Mouse (Mus musculus) forebrain, embryonic 11.5 days (tissue): ENCODE data around the gene Gm8897. TPM values are rescaled to one million over a fixed set of nuclear protein-coding genes. Genes with fewer than 3 reads are reported as not detected.
"Not testable (repeated sequence)": the region's sequence is repeated elsewhere in the genome, so short reads cannot be mapped to it uniquely, and the experiment has no call there.

Experiments used
- ATAC-seq: fragments of 200-750 bp; cut with Nextera tagmentation; replicated peaks from 2 replicates; pipeline ENCODE4 v1.8.0; 2017; ENCODE audit warnings: moderate TSS enrichment; ENCODE audit not compliant: low FRiP score
- DNase-seq: peaks from one replicate; pipeline ENCODE4 v3.0.0-alpha.2; 2017; ENCODE audit warnings: low spot score
- H3K27ac ChIP-seq: fragments of 300-500 bp; sonication (generic); 2 replicates; pipeline ENCODE4 v1.5.1; 2014; ENCODE audit warnings: low read depth, low read length
- H3K27me3 ChIP-seq: fragments of 300-500 bp; sonication (generic); 2 replicates; pipeline ENCODE4 v1.6.1; 2014; ENCODE audit warnings: mild to moderate bottlenecking, low read length, mixed read lengths; ENCODE audit not compliant: control insufficient read depth, insufficient read depth
- H3K36me3 ChIP-seq: fragments of 300-500 bp; sonication (generic); 2 replicates; pipeline ENCODE4 v1.6.1; 2014; ENCODE audit warnings: mild to moderate bottlenecking, low read length, moderate library complexity, mixed read lengths; ENCODE audit not compliant: control insufficient read depth, insufficient read depth
- H3K4me1 ChIP-seq: fragments of 300-500 bp; sonication (generic); replicated peaks from 2 replicates; pipeline ENCODE4 v1.6.1; 2014; ENCODE audit warnings: low read length, mixed read lengths; ENCODE audit not compliant: control insufficient read depth, insufficient read depth
- H3K4me2 ChIP-seq: fragments of 300-500 bp; sonication (generic); 2 replicates; pipeline ENCODE4 v1.6.1; 2014; ENCODE audit warnings: low read depth, mild to moderate bottlenecking, low read length, moderate library complexity, mixed read lengths; ENCODE audit not compliant: severe bottlenecking
- H3K4me3 ChIP-seq: fragments of 300-500 bp; sonication (generic); 2 replicates; pipeline ENCODE4 v1.5.1; 2014; ENCODE audit warnings: low read depth, low read length
- H3K9ac ChIP-seq: fragments of 300-500 bp; sonication (generic); 2 replicates; pipeline ENCODE4 v1.6.1; 2014; ENCODE audit warnings: low read length
- H3K9me3 ChIP-seq: fragments of 300-500 bp; sonication (generic); 2 replicates; pipeline ENCODE4 v1.6.1; 2016; ENCODE audit warnings: low read length, mixed read lengths; ENCODE audit not compliant: control insufficient read depth
- WGBS: fragments of 180-500 bp; shearing (Covaris S2); extraction: QIAGEN DNeasy Blood & Tissue Kit; methylation state at CpG from one replicate; pipeline ENCODE4 v1.1.7; 2014; 5-methylcytosine and 5-hydroxymethylcytosine counted together
- polyA plus RNA-seq: library from polyadenylated mRNA; unstranded; fragments of >200 nt; fragmentation: Nextera tagmentation; extraction: Ambion mirVana; gene quantifications from 2 replicates; pipeline ENCODE4 v1.2.1, GENCODE M21; 2014

Gm8897 gene
- not detected in 2 replicates for polyA plus RNA-seq

- not testable (repeated sequence) for H3K27me3 ChIP-seq, H3K4me2 ChIP-seq, H3K9me3 ChIP-seq, DNase-seq, ATAC-seq, H3K4me3 ChIP-seq, H3K4me1 ChIP-seq, H3K27ac ChIP-seq, H3K36me3 ChIP-seq, H3K9ac ChIP-seq
- WGBS: 32% methylated on average over 2 of the region's 2 CpGs
Observed at GRCm38 (mm10) chr5:11416118-11416517, at the start of gene Gm8897. Gene Gm8897, plus strand, starts transcription at chr5:11416418.

- not testable (repeated sequence) for H3K4me1 ChIP-seq, H3K9me3 ChIP-seq, H3K27me3 ChIP-seq, H3K4me2 ChIP-seq, H3K4me3 ChIP-seq, DNase-seq, H3K27ac ChIP-seq, H3K9ac ChIP-seq, H3K36me3 ChIP-seq, ATAC-seq
- WGBS: 86% methylated on average over 1 of the region's 1 CpGs
Observed at GRCm38 (mm10) chr5:11416691-11417090, 473 bp downstream of the Gm8897 start.

Other genes with a start within 250 kb of the Gm8897 start
- not detected in 2 replicates for gene Gm5861, start 233.3 kb upstream of the Gm8897 start, polyA plus RNA-seq
- not detected in 2 replicates for gene Gm8890, start 160.4 kb upstream of the Gm8897 start, polyA plus RNA-seq
- gene Speer1, start 74.9 kb upstream of the Gm8897 start, polyA plus RNA-seq: not detected in 2 replicates
- gene Gm8906, start 86.3 kb downstream of the Gm8897 start, polyA plus RNA-seq: not detected in 2 replicates
- gene Gm6460, start 178.5 kb downstream of the Gm8897 start, polyA plus RNA-seq: not detected in 2 replicates